Mouse (Mus musculus): ENCODE data around the gene Prkg1.

Prkg1 gene

DNA sequence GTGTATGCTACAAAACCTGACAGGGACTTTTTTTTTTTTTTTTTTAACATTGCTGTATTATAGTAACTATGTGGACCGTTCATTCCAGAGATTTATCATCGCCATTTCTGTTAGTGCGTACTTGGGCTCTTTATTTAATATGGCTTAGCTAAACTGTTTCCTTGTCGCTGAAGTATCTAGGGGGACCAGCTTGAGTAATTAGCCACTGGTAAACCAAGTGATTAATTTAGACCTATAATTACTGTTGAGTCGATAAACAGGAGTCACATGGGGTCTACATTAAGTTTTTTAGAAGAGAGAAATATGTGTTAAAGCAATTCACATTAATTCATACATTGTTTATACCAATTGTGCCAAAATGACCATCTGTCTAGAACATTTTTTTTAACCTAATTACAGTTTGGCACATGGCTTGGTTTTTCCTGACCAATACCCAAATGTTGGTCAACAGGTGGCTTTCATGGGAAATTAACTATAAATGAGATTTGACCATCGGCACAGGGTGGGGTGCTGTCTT, 605.8 kb downstream of the Prkg1 start:
- in situ Hi-C loops (cut with MboI) = no loop called here

DNA sequence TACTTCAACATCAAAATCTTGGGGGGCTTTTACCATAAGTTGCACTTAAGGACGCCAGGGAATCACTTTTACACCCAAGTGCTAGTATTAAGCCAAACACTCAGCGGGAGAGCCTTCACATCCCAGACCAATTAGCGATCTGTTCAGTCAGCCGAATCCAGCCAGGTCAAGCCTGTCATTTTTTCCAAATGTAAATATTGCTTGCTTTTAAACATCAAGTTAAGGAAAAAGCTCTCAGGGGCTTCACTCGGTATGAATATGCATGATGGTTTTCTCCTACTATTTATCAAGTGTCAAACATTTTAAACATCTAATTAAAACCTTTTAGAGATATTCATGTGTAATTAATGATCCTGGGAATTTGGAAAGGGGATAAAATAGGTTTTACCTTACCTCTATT, 611.4 kb downstream of the Prkg1 start:
- in situ Hi-C loops (cut with MboI) = no loop called here

DNA sequence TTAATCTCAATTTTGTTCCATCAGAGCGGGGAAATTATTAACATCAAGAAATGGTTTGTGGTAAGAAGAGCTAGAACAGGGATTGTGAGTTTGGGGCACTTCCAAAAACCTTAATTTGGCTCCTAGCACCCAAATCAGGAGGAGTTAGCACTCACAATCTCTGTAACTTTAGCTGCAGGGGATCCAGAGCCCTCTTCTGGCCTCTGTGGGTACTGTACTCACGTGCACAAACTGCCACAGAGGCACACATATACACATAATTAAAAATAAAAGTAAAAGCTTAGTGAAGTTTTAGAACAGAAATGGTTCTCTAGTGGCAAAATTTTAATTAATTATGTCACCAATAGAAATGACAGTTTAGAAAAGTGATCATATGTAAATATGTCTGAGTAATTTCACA, 614.9 kb downstream of the Prkg1 start:
- in situ Hi-C loops (cut with MboI) = no loop called here

DNA sequence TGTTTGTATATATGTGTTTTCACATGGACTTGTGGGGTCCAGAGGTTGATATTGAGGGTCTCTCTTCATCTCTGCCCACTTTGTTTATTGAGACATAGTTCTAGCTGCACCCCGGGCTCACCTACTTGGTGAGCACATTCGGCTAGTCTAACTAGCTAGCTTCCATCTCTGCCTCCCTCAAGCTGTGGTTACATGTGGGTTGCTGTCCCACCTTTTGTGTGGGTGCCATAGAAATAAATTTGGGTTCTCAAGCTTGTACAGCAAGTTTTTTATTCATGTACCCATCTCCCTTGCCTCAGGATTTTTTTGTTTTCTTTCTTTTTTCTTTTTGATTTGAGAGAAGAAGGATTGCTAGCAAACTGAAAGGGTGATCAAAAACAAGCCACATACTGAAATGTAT, 617.4 kb downstream of the Prkg1 start:
- in situ Hi-C loops (cut with MboI) = no loop called here

DNA sequence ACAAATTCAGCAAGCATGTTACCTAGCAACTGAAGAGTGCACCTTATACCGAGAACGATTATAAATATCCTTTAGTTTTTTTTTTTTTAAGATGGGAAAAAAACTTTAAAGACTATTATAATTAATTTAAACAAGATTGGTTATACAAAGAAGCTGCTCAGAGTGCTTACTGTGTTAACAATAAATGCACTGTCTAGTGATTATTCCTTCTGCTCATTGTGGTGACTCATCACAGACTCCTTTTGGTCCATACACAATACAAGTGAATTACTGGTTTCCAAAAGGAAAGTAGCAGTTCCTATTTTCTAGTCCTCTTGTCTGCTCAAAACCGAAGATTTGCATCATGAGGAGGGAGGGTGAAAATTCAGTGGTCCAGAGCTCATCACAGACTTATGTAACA, 618.7 kb downstream of the Prkg1 start:
- in situ Hi-C loops (cut with MboI) = no loop called here

DNA sequence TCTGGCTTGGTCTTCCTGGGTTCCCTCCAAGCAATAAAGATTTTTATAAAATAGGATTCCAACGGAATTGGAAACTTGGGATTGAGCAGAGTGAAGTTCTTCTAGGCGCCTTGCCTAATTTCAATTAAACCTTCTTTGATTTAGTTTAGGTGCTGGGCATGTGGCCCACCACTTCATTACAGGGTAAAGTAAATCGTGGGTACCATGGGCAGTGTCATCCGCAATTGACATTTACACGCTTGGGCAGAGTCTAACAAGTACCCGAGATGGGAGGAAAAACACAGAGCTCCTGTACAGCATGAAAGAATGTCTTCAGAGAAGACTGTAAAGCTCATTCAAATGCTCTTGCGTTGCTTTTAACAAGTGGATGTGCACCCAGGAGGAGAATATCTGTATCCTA, 622.9 kb downstream of the Prkg1 start:
- in situ Hi-C loops (cut with MboI) = no loop called here

DNA sequence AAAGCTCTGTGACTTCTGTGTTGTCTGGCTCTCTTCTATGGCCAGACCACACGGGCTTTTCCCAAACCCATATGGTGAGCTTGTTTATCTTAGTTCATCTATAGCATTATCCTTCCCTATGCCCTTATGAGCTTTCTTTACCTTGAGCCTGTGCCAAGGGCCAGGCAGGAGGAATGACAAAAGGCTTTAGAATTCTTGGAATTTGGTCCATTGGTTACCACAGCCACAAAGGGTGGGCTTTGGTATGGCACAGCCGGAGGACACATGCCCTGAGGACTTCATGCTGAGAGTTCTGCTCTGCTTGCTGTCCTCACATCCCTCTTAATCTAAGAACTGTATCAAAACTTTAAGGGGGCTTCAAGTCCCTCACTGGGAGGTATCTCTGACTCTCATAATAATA, 628.5 kb downstream of the Prkg1 start:
- in situ Hi-C loops (cut with MboI) = no loop called here

DNA sequence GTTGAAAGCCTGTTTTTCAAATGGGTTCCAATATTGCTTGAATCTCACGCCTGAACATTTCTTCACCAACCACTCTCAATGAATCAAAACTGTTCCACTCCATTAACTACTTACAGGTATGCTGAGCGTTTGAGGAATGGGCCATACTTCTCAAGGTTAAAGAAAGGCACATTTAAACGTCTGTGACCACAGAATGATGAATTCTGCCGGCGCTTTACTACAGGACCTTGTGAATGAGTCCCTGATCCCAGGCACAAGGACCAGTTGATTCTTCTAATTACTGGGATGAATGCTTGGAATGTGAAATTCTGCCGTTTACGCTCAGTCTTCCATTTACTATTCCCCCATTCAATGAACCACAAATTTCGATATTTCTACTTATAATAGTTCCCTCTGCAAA, 632.2 kb downstream of the Prkg1 start:
- in situ Hi-C loops (cut with MboI) = no loop called here

DNA sequence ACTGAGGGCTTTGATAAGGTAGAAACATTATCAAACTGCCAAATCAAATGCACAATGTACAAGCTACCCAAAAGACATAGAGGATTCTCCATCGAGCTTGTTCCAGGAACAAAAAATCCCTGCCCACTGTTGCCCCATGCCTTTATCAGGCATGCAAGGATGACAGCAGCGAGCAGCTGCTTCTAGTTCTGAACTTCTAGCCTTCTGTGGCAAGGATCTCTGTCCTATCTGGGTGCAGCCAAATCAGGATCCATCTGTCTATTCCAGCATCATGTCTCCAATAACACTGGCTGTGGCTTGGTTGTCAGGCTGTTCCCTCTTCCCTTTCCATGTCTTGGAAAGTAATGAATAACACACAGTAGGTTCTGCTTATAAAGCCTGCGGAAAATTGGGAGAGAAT, 640.2 kb downstream of the Prkg1 start:
- in situ Hi-C loops (cut with MboI) = no loop called here

DNA sequence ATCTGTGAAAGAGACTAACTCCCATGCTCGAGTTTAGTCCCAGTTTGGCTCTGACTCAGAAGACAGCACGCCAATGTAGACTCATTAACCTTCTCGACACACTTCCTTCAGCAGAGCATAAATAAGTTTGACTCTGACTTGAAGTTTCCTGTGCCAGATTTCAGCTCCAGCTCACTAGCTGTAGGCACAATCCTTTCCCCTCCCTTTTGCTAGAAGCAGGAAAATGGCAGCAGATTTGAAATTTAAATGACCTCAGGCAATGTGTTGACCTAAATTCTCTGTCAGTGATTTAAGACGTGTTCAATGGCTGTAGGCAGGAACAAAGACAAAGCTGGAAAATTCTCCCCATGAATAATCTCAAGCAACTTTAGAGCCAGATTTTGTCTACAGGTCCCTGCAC, 650.1 kb downstream of the Prkg1 start:
- in situ Hi-C loops (cut with MboI) = no loop called here

DNA sequence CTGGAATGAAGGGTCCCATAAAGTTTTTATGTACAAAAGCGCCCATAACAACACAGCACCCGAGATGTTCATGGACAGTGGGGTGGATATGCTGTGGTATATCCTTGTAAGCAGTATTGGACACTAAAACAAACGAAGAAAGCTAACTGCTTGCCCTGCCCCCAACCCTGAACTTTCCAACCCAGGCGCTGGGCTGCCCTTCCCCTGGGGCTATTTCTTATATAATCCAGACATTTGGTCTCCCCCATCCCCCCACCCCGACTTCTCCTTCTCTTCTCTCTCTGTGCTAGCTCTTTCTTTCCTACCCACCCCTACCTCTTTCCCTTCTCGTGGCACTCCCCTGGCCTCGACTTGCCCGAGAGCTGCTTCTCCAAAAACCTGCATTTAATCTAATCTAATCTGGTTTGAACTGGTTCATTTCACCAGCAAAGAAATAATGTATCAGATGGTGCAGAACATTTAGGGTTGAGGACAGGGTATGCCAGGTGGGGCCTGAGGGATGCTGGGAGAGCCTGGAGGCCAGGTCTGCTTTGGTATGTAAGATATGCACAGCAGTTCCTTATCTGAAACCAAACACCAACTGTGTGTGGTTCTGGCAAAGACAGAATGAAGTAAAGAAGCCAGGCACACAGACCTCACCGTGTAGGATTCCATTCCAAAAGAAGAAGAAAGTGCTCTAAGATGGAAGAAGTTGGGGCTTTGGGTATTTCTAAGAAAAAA, 657.8 kb downstream of the Prkg1 start:
- in situ Hi-C loops (cut with MboI) = no loop called here

DNA sequence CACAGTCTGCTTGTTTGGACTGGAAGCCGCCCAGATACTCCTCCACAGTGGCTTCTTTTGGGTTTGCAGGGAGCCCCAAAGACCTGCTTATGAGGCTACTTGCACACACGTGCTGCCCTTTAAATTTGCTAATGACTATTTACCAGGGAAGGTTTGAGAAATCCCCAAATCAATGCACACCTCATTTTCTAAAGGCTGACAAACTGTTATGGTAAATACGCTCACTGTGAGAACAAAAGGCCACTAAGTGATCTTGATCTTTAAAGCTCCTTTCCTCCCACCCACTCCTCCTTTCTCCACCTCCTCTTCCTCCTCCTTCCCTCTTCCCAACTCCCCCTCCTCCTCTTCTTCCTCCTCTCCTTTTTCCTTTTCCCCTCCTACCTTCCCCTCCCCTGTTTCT, 658.8 kb downstream of the Prkg1 start:
- in situ Hi-C loops (cut with MboI) = no loop called here

DNA sequence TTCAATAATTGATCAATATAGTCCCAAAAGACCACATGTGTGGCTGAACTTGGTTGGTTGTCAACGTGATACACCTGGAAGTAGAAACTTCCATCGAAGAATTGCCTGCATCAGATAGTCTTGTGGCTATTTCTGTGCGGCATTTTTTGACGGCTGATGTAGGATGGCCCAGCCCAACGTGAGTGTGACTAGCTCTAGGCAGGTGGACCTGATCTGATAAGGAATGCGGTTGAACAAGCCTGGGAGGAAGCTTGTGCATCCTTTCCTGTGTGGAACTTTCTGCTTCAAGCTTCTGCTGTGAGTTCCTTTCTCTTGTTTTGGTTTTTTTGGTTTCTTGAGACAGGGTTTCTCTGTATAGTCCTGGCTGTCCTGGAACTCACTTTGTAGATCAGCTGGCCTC, 660.1 kb downstream of the Prkg1 start:
- in situ Hi-C loops (cut with MboI) = no loop called here

DNA sequence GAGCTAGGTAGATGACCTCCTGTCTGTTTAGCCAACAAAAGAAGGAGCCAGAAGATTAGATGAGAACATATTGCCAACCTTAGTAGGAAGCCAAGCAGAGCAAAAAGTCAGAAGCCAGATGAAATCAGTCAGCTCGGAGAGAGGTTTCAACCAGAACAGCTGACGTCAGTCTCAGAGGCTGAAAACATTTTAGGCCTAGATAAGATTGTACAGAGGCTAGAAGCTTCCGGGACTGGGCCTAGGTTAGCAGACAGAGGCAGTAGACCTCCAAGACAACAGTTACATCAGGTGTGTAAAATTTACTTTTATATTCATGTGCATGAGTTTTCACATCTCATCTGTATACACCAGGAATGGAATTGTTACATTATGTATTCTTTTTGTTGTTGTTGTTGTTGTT, 665.5 kb downstream of the Prkg1 start:
- in situ Hi-C loops (cut with MboI) = no loop called here

DNA sequence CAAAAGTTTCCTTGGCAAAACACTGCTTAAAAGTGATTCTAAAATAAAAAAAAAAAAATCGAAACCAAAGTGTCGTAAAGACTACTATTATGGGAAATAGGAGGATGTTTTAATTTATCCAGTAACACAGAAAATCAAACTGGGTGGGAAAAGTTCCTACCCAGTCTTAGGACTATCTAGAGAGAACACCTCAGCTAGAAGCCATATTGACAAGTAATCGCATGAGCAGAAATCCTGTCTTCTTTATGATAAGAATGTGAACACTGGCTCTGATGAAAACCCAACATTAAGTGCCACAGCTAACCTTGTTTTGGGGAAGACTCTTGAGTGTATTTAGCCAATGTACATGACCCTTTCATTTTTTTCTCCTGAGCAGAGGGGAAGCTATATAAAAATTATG, 667.0 kb downstream of the Prkg1 start:
- in situ Hi-C loops (cut with MboI) = no loop called here

DNA sequence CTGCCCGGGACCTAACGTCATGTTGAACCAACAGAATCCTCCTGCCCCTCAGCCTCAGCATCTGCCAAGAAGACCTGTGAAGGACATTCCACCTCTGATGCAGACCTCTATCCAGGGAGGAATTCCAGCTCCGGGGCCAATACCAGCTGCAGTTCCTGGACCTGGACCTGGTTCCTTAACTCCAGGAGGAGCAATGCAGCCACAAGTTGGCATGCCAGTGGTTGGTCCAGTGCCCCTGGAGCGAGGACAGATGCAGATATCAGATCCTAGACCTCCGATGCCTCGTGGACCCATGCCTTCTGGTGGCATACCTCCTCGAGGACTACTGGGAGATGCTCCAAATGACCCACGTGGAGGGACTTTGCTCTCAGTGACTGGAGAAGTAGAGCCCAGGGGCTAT, 681.1 kb downstream of the Prkg1 start:
- in situ Hi-C loops (cut with MboI) = loop anchor here (5.0 kb wide), 1 partner anchor 264 kb away; no protein-coding TSS in a partner anchor

DNA sequence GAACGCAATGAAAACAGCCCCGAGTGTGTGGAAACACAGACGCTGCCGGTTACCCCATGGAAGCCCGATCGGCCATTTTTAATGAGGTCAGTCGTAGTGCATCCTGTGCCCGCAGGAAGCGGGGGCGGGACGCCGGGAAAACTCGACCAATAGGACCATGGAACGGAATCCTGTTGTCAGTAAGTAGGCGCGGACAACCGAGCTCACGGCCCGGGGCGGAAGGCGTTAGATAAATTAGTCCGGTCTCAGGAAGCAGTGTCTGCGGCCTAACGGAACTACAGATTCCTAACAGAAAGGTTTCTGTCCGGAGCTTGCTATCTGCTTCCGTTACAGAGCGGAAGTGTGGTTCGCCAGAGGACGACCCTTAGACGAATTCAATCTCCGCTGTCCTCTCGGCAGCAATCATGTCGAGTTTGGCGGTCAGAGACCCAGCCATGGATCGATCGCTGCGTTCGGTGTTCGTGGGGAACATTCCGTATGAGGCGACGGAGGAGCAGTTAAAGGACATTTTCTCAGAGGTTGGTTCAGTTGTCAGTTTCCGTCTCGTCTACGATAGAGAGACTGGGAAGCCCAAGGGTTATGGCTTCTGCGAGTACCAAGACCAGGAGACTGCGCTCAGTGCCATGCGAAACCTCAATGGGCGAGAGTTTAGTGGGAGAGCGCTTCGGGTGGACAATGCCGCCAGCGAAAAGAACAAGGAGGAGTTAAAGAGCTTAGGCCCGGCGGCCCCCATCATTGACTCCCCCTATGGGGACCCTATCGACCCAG, 682.0 kb downstream of the Prkg1 start, which contains the start of gene Cstf2t:
Gene Cstf2t, plus strand, starts transcription at position 176 of the 768 bp plus-strand sequence.
- in situ Hi-C loops (cut with MboI) = loop anchor here (5.0 kb wide), 1 partner anchor 264 kb away; no protein-coding TSS in a partner anchor

DNA sequence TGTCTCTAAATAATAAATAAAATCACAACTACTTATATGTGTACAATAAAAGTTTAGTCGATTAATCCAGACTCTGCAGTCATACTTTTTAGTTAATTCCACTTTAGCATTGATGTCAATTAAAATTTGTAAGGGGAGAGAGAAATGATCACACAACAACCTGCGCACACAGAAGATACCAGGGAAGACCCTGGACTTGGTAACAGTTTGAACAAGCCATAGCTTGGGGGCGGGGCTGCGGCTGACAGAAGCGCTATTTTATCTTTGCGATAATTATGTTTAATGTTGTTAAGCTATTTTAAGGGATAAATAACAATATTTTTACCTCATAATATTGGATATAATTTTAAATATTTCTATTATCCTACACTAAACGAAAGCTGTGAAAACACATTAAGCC, 682.6 kb downstream of the Prkg1 start:
- in situ Hi-C loops (cut with MboI) = loop anchor here (5.0 kb wide), 1 partner anchor 265 kb away; no protein-coding TSS in a partner anchor

DNA sequence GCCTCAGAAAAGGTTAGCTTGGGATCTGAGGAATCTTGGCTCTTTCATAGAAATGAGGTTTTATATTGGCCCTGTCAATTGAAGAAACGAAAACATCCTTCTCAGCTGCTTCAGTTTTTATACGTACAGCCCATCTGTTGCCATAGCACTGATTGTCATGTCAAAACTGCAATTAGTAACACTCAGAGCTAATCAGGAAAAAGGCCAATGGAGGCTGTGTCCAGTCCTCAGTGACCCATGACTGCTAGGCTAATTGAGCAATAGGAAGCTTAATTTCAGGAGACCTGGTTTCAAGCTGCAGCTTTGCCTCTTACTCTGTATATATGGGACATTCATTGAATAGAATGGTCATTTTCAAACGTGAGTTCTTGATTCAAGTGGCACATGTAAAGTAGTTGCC, 686.6 kb downstream of the Prkg1 start:
- in situ Hi-C loops (cut with MboI) = no loop called here

DNA sequence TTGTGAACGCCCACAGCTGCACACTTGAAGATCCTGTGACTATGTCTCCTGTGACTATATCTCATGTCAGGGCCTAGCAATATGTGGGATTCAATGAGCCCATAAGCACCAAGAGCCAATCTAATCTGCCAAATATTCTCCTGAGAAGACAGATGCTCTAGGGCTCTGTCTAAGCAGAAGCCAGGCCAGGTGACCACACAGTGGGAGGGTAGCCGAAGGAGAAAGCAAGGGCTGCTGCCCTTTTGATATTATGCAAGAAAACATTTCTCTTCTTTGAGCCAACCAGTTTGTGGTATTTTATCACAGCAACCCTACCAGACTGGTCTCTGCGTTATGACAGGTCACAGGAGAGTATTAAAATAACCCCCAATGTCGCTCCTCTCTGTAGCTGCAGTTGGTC, 688.7 kb downstream of the Prkg1 start:
- in situ Hi-C loops (cut with MboI) = no loop called here

DNA sequence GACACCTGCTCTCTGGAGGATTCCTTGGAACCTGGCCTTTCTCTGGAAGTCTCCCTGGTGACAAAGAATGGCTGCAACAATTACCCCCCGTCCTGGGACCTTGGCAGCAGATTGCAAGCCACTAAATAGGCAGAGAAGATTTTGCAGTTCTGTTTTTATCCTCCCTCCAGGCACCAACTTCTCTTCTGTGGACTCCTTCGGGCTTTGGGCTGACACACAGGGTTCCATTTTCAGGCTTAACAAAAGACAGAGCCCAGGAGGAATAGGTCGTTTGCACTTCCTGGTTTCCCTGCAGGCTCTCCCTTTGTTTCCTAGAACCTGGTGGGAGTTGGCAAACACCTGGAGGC, 690.1 kb downstream of the Prkg1 start:
- in situ Hi-C loops (cut with MboI) = no loop called here

DNA sequence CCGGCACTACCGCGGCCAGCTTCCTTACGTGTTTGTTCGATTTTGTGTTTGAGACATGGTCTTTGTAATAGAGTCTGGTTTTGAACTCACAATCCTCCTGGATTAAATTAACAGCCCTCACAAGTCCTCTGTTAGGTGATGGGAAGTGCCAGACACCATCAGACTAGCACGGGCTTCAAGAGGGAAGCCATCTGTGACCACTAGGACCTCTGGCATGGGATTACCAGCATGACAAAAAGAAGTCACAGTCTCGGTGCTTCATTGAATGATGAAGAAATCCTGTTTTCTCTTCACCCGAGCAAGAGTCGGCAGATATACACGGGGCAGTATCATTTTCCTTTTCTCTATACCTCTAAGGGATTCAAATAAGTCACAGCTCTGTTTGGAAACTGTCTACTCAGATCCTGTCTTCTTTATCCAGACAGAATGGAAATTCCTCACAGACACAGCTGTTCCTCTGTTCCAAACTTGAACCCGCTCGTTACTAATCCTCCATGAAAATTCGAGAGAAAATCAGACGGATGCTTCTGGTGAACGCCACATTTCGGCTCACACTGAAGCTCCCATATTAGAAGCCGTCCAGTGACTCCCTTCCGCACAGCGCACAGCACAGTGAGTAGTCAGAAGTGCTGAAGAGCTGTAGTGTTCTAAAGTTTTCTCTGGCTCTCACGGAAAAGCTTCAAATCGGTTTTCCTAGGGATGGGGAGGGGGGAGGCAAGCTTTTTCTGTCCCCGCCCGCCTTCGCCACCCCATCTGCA, 690.7 kb downstream of the Prkg1 start:
- in situ Hi-C loops (cut with MboI) = no loop called here
